Mouse (Mus musculus): ENCODE results near the gene Pik3r2. TPM values are rescaled to one million over a fixed set of nuclear protein-coding genes. Genes with fewer than 3 reads are reported as not detected.

The Pik3r2 gene
- total and polyA plus RNA-seq, 2 experiments from 2014 or later, result 102 to 159 TPM

GRCm38 (mm10) chr8:70791975-70792691, 15.6 kb upstream of the Pik3r2 start:
- Histone ChIP-seq H3K36me3 (ENCODE audit: insufficient read depth, low read length) (peaks cover 13% of the 10 kb centered on the region), H3K4me3 (ENCODE audit: low read depth, low read length) (peak overlapping the region; percentile 65), H3K9me3 (ENCODE audit: low read length) (no peaks in the 10 kb centered on the region), H3K4me1 (ENCODE audit: insufficient read depth, low read length) (peaks cover 16% of the 10 kb centered on the region), H3K27me3 (ENCODE audit: insufficient read depth, low read length) (no peaks in the 10 kb centered on the region), H3K4me2 (ENCODE audit: low read depth, low read length, poor library complexity, severe bottlenecking) (peak overlapping the region; percentile 76), H3K27ac (ENCODE audit: low read depth, low read length) (peak overlapping the region; percentile 86), H3K9ac (replicated peaks; ENCODE audit: low read length, poor library complexity, severe bottlenecking) (peak overlapping the region; percentile 89)
- peak; percentile 85 for ATAC-seq (ENCODE audit: low FRiP score)
- 5% methylated on average over 53 of the region's 58 CpGs for WGBS
- DNase-seq (ENCODE audit: low spot score), result peak; percentile 97
- TF ChIP-seq CTCF (IDR thresholded peaks at IDR 0.05), result no peak

- WGBS, result 80% methylated on average over 7 of the region's 7 CpGs
- Histone ChIP-seq H3K4me1 (ENCODE audit: insufficient read depth, low read length) (peaks cover 13% of the 10 kb centered on the region), H3K9ac (replicated peaks; ENCODE audit: low read length, poor library complexity, severe bottlenecking) (peak overlapping the region; percentile 89), H3K9me3 (ENCODE audit: low read length) (no peaks in the 10 kb centered on the region), H3K36me3 (ENCODE audit: insufficient read depth, low read length) (peaks cover 20% of the 10 kb centered on the region), H3K27me3 (ENCODE audit: insufficient read depth, low read length) (no peaks in the 10 kb centered on the region), H3K4me2 (ENCODE audit: low read depth, low read length, poor library complexity, severe bottlenecking) (peak overlapping the region; percentile 76), H3K4me3 (ENCODE audit: low read depth, low read length) (peak overlapping the region; percentile 65), H3K27ac (ENCODE audit: low read depth, low read length) (no peak overlapping the region)
- TF ChIP-seq CTCF (IDR thresholded peaks at IDR 0.05), result no peak
- ATAC-seq (ENCODE audit: low FRiP score) (no peak), DNase-seq (ENCODE audit: low spot score) (no peak)
These were observed 14.8 kb upstream of the Pik3r2 start for GRCm38 (mm10) chr8:70791294-70791701.

- Histone ChIP-seq H3K9me3 (ENCODE audit: low read length) (no peaks in the 10 kb centered on the region), H3K9ac (replicated peaks; ENCODE audit: low read length, poor library complexity, severe bottlenecking) (peak overlapping the region; percentile 89), H3K4me1 (ENCODE audit: insufficient read depth, low read length) (peaks cover 13% of the 10 kb centered on the region), H3K27me3 (ENCODE audit: insufficient read depth, low read length) (no peaks in the 10 kb centered on the region), H3K27ac (ENCODE audit: low read depth, low read length) (no peak overlapping the region), H3K4me2 (ENCODE audit: low read depth, low read length, poor library complexity, severe bottlenecking) (peak overlapping the region; percentile 76), H3K36me3 (ENCODE audit: insufficient read depth, low read length) (peaks cover 24% of the 10 kb centered on the region), H3K4me3 (ENCODE audit: low read depth, low read length) (peak overlapping the region; percentile 65; the same call in 1 of the 2 replicates)
- DNase-seq (ENCODE audit: low spot score) (no peak), ATAC-seq (ENCODE audit: low FRiP score) (no peak)
- no peak for TF ChIP-seq CTCF (IDR thresholded peaks at IDR 0.05)
- 58% methylated on average over 8 of the region's 8 CpGs for WGBS
These were observed 14.3 kb upstream of the Pik3r2 start for GRCm38 (mm10) chr8:70790846-70791245.

- TF ChIP-seq CTCF (IDR thresholded peaks at IDR 0.05), result no peak
- no peak overlapping the region for H3K4me3 ChIP-seq (ENCODE audit: low read depth, low read length)
- peaks cover 38% of the 10 kb centered on the region for H3K36me3 ChIP-seq (ENCODE audit: insufficient read depth, low read length)
- no peak overlapping the region for H3K4me2 ChIP-seq (ENCODE audit: low read depth, low read length, poor library complexity, severe bottlenecking)
- 92% methylated on average over 10 of the region's 10 CpGs for WGBS
- H3K4me1 ChIP-seq (ENCODE audit: insufficient read depth, low read length), result peaks cover 13% of the 10 kb centered on the region
- DNase-seq (ENCODE audit: low spot score) (no peak), ATAC-seq (ENCODE audit: low FRiP score) (no peak)
- H3K27me3 ChIP-seq (ENCODE audit: insufficient read depth, low read length), result no peaks in the 10 kb centered on the region
- no peak overlapping the region for H3K9ac ChIP-seq (replicated peaks; ENCODE audit: low read length, poor library complexity, severe bottlenecking)
- H3K9me3 ChIP-seq (ENCODE audit: low read length), result no peaks in the 10 kb centered on the region
- H3K27ac ChIP-seq (ENCODE audit: low read depth, low read length), result no peak overlapping the region
These were observed 12.5 kb upstream of the Pik3r2 start for GRCm38 (mm10) chr8:70789046-70789445.

GRCm38 (mm10) chr8:70787941-70788667, 11.6 kb upstream of the Pik3r2 start:
- 29% methylated on average over 29 of the region's 30 CpGs for WGBS
- no peak overlapping the region for H3K4me2 ChIP-seq (ENCODE audit: low read depth, low read length, poor library complexity, severe bottlenecking)
- H3K27me3 ChIP-seq (ENCODE audit: insufficient read depth, low read length), result no peaks in the 10 kb centered on the region
- H3K36me3 ChIP-seq (ENCODE audit: insufficient read depth, low read length), result peaks cover 48% of the 10 kb centered on the region
- peaks cover 13% of the 10 kb centered on the region for H3K4me1 ChIP-seq (ENCODE audit: insufficient read depth, low read length)
- DNase-seq (ENCODE audit: low spot score) (peak; percentile 78), ATAC-seq (ENCODE audit: low FRiP score) (no peak)
- TF ChIP-seq CTCF (IDR thresholded peaks at IDR 0.05), result no peak
- H3K4me3 ChIP-seq (ENCODE audit: low read depth, low read length), result no peak overlapping the region
- no peak overlapping the region for H3K9ac ChIP-seq (replicated peaks; ENCODE audit: low read length, poor library complexity, severe bottlenecking)
- H3K9me3 ChIP-seq (ENCODE audit: low read length), result no peaks in the 10 kb centered on the region
- no peak overlapping the region for H3K27ac ChIP-seq (ENCODE audit: low read depth, low read length)

GRCm38 (mm10) chr8:70787051-70787445, 10.5 kb upstream of the Pik3r2 start:
- H3K4me2 ChIP-seq (ENCODE audit: low read depth, low read length, poor library complexity, severe bottlenecking), result no peak overlapping the region
- DNase-seq (ENCODE audit: low spot score), result no peak
- no peak for TF ChIP-seq CTCF (IDR thresholded peaks at IDR 0.05)
- H3K27me3 ChIP-seq (ENCODE audit: insufficient read depth, low read length), result no peaks in the 10 kb centered on the region
- no peak overlapping the region for H3K27ac ChIP-seq (ENCODE audit: low read depth, low read length)
- peaks cover 13% of the 10 kb centered on the region for H3K4me1 ChIP-seq (ENCODE audit: insufficient read depth, low read length)
- peaks cover 51% of the 10 kb centered on the region for H3K36me3 ChIP-seq (ENCODE audit: insufficient read depth, low read length)
- H3K9me3 ChIP-seq (ENCODE audit: low read length), result no peaks in the 10 kb centered on the region
- no peak overlapping the region for H3K4me3 ChIP-seq (ENCODE audit: low read depth, low read length)
- 90% methylated on average over 3 of the region's 3 CpGs for WGBS
- ATAC-seq (ENCODE audit: low FRiP score), result no peak
- no peak overlapping the region for H3K9ac ChIP-seq (replicated peaks; ENCODE audit: low read length, poor library complexity, severe bottlenecking)

All from midbrain, postnatal 0 days (tissue).